Mouse (Mus musculus): ENCODE measurements around the gene Aes. TPM values are rescaled to one million over a fixed set of nuclear protein-coding genes. Genes with fewer than 3 reads are reported as not detected.

Gene Aes
- total RNA-seq, 1 experiment from 2014 or later, result 204 TPM

DNA sequence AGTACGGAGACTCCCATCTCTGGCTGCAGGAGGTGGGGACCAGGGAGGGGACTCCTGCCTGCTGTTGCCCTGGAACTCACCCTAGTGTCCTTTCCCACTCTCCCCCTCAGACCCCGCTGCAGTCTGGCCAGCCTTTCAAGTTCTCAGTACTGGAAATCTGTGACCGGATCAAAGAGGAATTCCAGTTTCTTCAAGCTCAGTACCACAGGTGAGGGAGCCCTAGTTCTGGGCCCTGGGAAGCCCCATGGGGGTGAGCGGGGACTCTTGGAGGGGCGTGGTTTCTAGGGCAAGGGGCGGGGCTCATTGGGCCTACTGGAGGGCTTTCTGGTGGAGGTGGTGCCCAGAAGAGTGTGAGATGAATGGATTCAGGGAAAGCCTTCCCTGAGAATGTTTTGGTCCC is 16.4 kb downstream of the Aes start:
- ATAC-seq (replicated peaks in 1 of 2; ENCODE audit: insufficient read depth in 1 of 2, low FRiP score in 2 of 2, low TSS enrichment in 1 of 2, low read depth in 1 of 2, poor library complexity in 2 of 2, severe bottlenecking in 2 of 2), result no peak

DNA sequence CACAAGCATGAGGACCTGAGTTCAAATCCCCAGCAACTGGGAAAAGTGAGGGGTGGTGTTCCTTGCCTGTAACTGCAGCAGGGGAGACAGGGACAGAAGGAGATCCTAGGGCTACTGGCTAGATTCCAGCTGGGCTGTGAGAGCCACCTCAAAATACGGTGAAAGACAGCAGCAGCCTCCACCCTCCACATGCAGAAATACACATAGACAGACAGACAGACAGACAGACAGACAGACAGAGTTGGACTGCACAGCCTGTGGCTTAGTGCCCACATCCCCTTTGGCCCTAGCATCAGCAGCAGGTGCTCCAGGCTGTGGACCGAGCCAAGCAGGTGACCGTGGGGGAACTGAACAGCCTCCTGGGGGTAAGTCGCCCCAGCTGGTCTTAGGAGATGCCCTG is 20.7 kb downstream of the Aes start:
- peak in 1 of 2 experiments; percentile 26; a peak in 2 of 4 replicates for ATAC-seq (replicated peaks in 1 of 2; ENCODE audit: insufficient read depth in 1 of 2, low FRiP score in 2 of 2, low TSS enrichment in 1 of 2, low read depth in 1 of 2, poor library complexity in 2 of 2, severe bottlenecking in 2 of 2)

DNA sequence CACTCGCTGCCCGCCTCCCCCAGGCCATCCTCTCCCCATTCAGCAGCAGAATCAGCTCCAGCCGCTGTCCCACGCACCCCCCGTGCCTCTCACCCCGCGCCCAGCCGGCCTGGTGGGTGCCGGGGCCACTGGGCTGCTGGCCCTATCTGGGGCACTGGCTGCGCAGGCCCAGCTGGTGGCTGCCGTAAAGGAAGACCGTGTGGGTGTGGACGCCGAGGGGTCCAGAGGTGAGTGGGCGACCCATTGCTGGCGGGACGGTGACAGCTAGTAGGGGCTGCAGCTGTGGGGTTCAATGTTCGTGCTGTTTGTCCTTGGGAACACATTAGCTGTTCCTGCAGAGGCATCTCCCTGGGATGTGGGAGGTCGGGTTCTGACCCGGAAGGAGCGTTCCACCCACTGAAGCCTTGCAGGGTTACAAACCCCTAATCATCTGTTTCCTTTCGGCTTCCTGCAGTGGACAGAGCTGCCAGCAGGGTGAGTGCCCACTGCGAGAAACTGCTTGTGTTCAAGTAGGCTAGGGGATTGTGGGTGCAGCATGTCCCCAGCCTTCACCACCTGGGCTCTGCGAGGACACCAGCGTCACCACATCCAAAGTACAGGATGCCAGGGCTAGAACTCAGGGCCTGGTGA is 21.3 kb downstream of the Aes start:
- ATAC-seq (replicated peaks in 1 of 2; ENCODE audit: insufficient read depth in 1 of 2, low FRiP score in 2 of 2, low TSS enrichment in 1 of 2, low read depth in 1 of 2, poor library complexity in 2 of 2, severe bottlenecking in 2 of 2), result peak; percentile 79 to 82

DNA sequence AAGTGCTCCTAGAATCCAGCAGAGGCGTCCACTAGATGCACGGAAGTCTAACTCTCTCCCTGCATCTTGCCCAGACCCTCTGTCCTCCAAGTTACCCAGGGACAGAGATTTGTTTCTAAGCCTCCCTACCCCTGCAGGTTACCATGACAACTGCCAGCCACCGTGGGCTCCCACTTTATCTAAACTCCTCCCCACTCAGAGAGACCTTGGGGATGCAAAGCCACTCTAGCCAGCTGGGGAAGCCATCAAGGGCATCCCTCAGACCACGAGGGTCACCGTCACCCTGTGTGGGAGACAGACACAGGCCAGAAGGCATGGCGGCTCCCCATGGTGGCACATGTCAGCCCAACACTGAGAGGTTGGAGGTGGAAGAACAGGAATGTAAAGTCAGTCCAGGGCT is 24.1 kb downstream of the Aes start:
- no peak for ATAC-seq (replicated peaks in 1 of 2; ENCODE audit: insufficient read depth in 1 of 2, low FRiP score in 2 of 2, low TSS enrichment in 1 of 2, low read depth in 1 of 2, poor library complexity in 2 of 2, severe bottlenecking in 2 of 2)

DNA sequence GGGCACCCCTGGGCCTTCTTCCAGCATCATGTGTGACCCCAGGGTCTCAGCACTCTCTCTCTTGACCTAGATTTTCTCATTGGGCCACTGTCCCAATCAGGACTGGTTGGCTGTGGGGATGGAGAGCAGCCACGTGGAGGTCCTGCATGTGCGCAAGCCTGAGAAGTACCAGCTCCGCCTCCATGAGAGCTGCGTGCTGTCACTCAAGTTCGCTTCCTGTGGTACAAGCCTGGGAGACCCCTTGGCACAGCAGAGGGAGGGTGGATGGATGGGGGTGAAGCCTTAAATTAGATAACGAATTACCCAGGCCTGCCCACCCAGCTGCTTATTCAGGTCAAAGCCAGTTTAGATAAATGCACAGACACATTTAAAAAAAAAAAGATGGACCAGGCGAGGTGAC is 29.5 kb downstream of the Aes start:
- no peak for ATAC-seq (replicated peaks in 1 of 2; ENCODE audit: insufficient read depth in 1 of 2, low FRiP score in 2 of 2, low TSS enrichment in 1 of 2, low read depth in 1 of 2, poor library complexity in 2 of 2, severe bottlenecking in 2 of 2)

DNA sequence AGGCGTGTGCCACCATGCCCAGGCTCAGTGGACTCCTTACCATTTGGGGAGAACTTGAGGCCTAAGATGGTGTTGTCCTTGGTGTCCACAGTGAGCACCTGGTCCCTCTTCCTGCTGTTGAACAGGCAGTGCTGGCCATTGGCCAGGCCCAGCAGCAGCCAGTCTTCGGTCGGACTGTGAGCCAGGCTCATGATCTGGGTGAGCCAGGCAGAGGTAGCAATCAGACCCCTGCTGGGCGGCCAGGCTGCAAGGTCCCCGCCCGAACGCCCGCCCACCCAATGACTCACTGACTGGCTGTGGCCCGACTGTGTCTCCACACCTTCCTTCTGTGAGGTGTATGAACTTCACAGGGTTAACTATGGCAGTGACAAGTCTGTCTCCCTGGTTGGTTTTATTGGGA is 32.6 kb downstream of the Aes start:
- ATAC-seq (replicated peaks in 1 of 2; ENCODE audit: insufficient read depth in 1 of 2, low FRiP score in 2 of 2, low TSS enrichment in 1 of 2, low read depth in 1 of 2, poor library complexity in 2 of 2, severe bottlenecking in 2 of 2), result no peak

DNA sequence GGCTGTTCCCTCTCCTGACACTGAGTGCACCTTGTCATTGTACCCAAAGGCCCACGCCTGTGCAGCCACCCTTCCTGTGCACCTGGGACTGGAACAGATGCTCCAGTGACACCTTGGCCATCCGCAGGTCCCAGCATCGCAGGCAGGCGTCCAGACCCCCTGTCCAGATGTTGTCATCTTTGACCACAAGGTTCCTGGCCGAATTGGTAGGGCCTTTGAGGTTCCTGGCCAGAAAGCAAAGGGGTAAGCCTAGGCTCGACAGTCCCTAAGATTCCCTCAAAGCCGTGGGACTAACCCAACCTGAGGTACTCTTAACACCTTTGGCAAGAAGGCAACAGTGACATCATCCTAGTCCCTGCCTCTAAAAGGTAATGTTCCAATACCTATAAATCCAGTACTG is 33.3 kb downstream of the Aes start:
- ATAC-seq (replicated peaks in 1 of 2; ENCODE audit: insufficient read depth in 1 of 2, low FRiP score in 2 of 2, low TSS enrichment in 1 of 2, low read depth in 1 of 2, poor library complexity in 2 of 2, severe bottlenecking in 2 of 2), result no peak

DNA sequence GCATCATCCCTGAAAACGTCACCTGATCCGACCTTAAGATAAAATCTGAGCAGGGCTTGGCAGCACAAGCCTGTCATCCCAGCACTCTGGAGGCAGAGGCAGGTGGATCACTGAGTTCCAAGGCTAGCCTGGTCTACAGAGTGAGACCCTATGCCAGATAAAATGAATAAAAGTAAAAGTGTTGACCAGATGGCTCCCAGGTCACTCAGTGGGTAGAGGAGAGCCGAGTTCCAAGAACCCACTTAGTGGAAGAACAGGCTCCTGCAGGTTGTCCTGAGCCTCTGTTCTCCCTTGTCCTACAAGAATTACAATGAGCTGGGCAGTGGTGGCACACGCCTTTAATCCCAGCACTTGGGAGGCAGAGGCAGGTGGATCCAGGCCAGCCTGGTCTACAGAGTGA is 33.9 kb downstream of the Aes start:
- ATAC-seq (replicated peaks in 1 of 2; ENCODE audit: insufficient read depth in 1 of 2, low FRiP score in 2 of 2, low TSS enrichment in 1 of 2, low read depth in 1 of 2, poor library complexity in 2 of 2, severe bottlenecking in 2 of 2), result no peak

DNA sequence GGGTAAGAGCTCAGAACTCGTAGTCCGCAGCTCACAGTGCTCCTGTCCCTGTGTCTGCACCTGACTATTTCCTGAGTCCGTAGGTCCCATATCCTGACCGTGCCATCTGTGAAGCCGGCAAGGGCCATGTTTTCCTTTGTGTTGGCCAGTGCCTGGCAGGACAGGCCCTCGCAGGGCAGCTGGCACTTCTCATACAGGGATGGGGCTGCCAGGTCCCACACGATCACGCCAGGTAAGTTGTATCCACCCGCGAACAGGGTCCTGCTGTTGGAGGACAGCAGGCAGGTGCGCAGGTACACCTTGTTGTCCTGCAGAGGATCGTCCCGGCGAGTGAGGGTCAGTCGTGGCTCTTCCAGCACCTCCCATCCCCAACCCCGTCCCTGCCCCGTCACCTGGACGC is 34.6 kb downstream of the Aes start:
- no peak for ATAC-seq (replicated peaks in 1 of 2; ENCODE audit: insufficient read depth in 1 of 2, low FRiP score in 2 of 2, low TSS enrichment in 1 of 2, low read depth in 1 of 2, poor library complexity in 2 of 2, severe bottlenecking in 2 of 2)

DNA sequence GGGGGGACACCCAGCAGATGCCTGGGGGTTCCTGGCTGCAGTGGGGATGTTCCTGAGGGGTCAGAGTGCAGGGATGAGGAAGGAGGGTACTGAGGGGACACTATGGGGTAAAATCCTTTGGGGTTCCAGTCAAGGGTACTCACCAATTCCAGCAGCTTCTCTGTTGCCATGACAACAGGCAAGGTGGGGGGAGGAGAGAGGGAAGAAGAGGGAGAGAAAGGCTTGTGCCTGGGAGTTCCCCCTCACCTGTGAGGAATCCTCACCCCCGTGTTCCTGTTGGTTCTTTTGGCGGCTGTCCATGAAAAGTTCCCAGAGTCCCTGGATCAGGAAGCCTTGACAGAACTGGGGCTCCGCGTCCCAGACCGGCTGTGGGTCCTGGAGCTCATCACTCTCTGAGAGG is 36.3 kb downstream of the Aes start:
- ATAC-seq (replicated peaks in 1 of 2; ENCODE audit: insufficient read depth in 1 of 2, low FRiP score in 2 of 2, low TSS enrichment in 1 of 2, low read depth in 1 of 2, poor library complexity in 2 of 2, severe bottlenecking in 2 of 2), result no peak

DNA sequence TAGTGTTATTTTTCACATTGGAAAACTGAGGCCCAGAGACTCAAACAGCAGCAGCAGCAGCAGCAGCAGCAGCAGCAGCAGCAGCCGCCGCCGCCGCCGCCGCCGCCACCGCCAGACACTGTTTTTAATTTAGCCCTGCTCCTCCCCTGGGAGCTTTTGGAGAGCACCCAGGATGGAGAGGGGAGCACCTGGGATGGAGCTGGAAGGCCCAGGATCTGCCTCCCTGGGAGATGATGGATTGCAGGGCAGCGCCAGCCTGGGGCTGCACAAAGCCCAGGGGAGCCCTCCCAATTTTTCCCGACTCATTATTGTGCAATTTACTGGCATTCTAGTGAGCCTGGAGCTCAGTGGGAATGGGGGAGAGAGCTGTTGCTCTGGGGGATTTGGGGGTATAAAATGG is 37.3 kb downstream of the Aes start:
- no peak for ATAC-seq (replicated peaks in 1 of 2; ENCODE audit: insufficient read depth in 1 of 2, low FRiP score in 2 of 2, low TSS enrichment in 1 of 2, low read depth in 1 of 2, poor library complexity in 2 of 2, severe bottlenecking in 2 of 2)

DNA sequence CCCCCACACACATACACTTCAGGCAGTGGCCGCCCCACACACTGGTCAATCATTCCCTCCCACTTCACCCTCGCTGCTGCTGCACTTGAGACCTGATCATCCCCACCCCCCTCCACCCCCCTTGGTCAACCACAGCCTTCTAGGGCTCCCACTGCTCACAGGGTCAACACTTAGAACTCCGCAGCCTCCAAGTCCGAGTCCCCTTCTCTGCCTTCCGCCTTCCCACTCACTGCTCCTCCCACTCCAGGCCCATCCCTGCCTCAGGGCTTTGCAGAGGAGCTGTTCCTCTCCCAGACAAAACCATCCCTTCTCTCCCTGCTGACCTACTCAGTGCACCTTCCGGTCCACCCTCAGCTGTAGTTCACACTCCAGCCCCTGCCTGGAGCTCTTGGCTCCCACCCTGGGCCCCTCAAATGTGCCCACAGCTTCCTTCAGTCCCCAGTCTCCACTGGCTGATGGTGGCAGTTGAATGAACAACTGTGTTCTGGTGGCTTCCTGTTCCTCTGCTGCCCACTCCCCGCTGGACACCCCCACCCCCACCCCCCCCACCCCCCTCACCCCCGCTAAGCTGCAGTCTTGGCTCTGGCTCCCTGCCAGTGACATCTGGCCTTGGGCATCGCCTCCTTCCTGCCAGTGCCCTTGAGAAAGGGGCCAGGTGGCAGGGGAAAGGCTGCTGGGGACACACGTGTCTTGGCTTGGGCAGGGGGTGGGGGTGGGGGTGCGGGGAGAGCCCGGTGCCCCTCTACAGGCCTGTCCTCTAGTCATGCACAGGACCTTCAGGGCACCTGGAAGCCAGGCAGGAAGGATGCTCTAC is 38.1 kb downstream of the Aes start:
- ATAC-seq (replicated peaks in 1 of 2; ENCODE audit: insufficient read depth in 1 of 2, low FRiP score in 2 of 2, low TSS enrichment in 1 of 2, low read depth in 1 of 2, poor library complexity in 2 of 2, severe bottlenecking in 2 of 2), result peak; percentile 47 to 58

DNA sequence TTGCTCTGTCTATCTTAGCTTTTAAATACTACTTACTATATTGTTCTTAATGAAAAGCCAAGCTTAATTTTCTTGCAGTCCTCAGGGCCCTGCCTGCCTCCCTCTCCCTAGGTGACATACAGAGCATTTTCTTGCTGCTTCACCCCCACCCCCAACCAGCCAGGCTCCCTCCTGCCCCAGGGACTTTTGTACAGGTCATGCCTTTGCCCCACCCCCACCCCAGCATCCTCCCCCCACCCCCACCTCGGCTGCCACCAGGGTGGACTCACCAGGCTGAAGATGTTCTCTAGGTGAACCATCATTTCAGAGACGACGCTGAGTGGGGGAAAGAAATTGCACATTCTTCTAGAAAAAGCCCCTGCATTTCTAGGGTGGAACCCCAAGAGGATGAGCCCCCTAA is 39.1 kb downstream of the Aes start:
- ATAC-seq (replicated peaks in 1 of 2; ENCODE audit: insufficient read depth in 1 of 2, low FRiP score in 2 of 2, low TSS enrichment in 1 of 2, low read depth in 1 of 2, poor library complexity in 2 of 2, severe bottlenecking in 2 of 2), result no peak

DNA sequence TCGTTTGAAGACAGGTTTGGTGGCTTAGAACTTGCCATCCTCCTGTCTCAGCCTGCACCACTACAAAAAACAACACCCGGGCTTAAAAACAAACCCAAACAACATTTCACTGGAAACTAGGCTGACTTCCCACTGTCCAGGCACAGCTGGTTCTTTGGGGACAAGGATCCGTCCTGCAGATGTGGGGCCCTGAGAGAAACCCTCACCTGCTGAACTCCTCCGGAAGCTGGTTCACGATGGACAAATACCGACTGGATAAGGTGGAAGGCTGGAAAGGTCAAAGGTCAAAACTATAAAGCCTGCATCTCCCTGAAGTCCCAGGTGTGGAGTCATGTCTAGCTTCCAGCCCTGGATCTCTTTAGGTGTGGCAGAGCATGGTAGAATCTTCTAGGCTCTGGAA is 39.6 kb downstream of the Aes start:
- ATAC-seq (replicated peaks in 1 of 2; ENCODE audit: insufficient read depth in 1 of 2, low FRiP score in 2 of 2, low TSS enrichment in 1 of 2, low read depth in 1 of 2, poor library complexity in 2 of 2, severe bottlenecking in 2 of 2), result no peak

DNA sequence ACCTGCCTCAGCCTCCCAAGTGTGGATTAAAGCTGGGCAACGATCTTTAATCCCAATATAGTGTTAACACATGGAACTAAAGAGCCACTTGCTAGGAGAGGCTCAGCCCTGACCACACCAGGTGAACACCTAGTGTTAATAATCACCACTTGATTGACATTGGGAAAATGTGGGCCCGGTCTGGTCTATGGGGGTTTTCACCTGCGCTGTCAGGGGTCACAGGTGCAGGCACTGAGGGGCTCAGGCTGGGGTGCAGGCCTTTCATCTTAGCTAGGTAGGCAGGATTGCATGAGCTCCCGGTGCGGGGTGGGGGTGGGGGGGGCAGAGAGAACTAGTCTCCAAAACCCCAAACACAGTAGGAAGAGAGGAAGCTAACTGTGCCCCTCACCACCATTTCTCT is 40.3 kb downstream of the Aes start:
- ATAC-seq (replicated peaks in 1 of 2; ENCODE audit: insufficient read depth in 1 of 2, low FRiP score in 2 of 2, low TSS enrichment in 1 of 2, low read depth in 1 of 2, poor library complexity in 2 of 2, severe bottlenecking in 2 of 2), result no peak

DNA sequence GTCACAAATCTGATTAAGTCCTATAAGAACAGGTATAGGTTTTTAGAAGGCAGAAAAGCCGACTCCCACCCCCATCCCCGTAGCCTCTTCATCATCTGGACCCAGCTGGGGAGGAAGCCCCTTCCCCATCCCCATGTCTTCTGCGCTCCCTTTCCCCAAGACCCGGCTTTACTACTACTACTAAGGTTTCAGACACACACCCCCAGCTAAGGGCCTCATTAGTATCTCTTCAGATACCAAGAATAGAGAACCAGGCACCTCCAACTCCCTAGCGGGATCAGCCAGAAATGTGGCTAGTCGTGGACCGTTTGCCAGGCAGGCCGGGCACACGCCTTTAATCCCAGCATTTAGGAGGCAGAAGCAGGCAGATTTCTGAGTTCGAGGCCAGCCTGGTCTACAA is 40.8 kb downstream of the Aes start:
- no peak for ATAC-seq (replicated peaks in 1 of 2; ENCODE audit: insufficient read depth in 1 of 2, low FRiP score in 2 of 2, low TSS enrichment in 1 of 2, low read depth in 1 of 2, poor library complexity in 2 of 2, severe bottlenecking in 2 of 2)

DNA sequence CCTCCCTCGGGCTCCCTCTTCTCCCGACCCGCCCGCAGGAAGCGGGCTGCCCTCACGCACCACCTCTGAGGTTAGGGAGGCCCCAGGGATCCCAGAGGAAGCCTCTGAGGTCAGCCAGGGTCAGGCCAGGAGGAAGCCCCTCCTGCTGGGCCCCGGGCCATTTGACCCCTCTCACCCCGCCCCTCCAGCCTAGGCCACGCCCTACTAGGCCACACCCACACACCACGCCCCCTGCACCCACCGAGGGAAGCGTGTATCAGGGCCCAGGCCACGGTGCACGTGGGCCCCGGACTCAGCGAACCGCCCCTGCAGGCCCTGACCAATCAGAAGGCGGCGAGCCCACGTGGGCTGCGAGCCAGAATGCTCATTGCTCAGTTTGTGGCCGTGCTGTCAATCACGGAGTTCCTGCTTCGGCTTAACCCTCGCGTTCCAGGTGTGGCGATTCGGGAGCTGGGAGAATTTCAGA is 41.5 kb downstream of the Aes start, which contains the start of gene Tle6:
Gene Tle6, minus strand, starts transcription at position 336 of the 466 bp plus-strand sequence.
- peak; percentile 73 to 76 for ATAC-seq (replicated peaks in 1 of 2; ENCODE audit: insufficient read depth in 1 of 2, low FRiP score in 2 of 2, low TSS enrichment in 1 of 2, low read depth in 1 of 2, poor library complexity in 2 of 2, severe bottlenecking in 2 of 2)

DNA sequence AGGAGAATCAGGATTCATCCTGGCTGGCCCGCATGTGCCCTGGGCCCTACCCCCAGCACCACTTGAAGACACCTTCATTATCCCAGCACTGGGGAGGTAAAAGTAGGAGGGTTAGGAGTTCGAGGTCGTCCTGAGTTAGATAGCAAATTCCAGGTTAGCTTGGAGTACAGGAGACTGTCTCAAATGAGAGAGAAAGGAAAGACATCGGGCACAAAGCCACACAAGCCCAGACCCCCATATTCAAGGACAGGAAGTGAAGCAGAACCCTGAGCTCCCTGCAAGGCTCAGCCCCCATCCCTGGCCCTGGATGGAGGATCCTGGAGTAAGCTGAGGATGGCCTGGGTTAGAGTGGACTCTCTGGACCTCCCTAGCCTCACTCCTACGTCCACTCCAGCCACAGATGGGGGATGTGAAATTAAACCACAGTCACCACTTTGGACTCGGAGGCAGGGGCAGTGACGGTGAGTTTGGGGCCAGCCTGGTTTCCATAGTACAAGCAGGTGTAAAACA is 42.2 kb downstream of the Aes start:
- ATAC-seq (replicated peaks in 1 of 2; ENCODE audit: insufficient read depth in 1 of 2, low FRiP score in 2 of 2, low TSS enrichment in 1 of 2, low read depth in 1 of 2, poor library complexity in 2 of 2, severe bottlenecking in 2 of 2), result no peak

Measured in hematopoietic stem cell, adult 5-6 weeks (primary cell).